Mouse (Mus musculus) forebrain, postnatal 0 days (tissue): ENCODE results near the gene Krtap3-1. TPM values are rescaled to one million over a fixed set of nuclear protein-coding genes. Genes with fewer than 3 reads are reported as not detected.

Source experiments
- ATAC-seq: fragments of 200-750 bp; cut with Nextera tagmentation; 2 replicates; pipeline ENCODE4 v1.8.0; 2017; ENCODE audit warnings: mild to moderate bottlenecking, moderate library complexity
- DNase-seq: peaks from one replicate; pipeline ENCODE4 v3.0.0-alpha.2; 2015
- H3K27ac ChIP-seq: fragments of 300-500 bp; sonication (generic); 2 replicates; pipeline ENCODE4 v1.5.1; 2014; ENCODE audit warnings: low read depth, mild to moderate bottlenecking, antibody characterized with exemption, low read length, moderate library complexity, mixed read lengths
- H3K27me3 ChIP-seq: fragments of 300-500 bp; sonication (generic); 2 replicates; pipeline ENCODE4 v1.6.1; 2014; ENCODE audit warnings: mild to moderate bottlenecking, low read length, mixed read lengths; ENCODE audit not compliant: insufficient read depth
- H3K36me3 ChIP-seq: fragments of 300-500 bp; sonication (generic); 2 replicates; pipeline ENCODE4 v1.6.1; 2014; ENCODE audit warnings: mild to moderate bottlenecking, moderate library complexity; ENCODE audit not compliant: insufficient read depth
- H3K4me1 ChIP-seq: fragments of 300-500 bp; sonication (generic); 2 replicates; pipeline ENCODE4 v1.6.1; 2014; ENCODE audit warnings: antibody characterized with exemption; ENCODE audit not compliant: insufficient read depth
- H3K4me2 ChIP-seq: fragments of 300-500 bp; sonication (generic); 2 replicates; pipeline ENCODE4 v1.6.1; 2014; ENCODE audit warnings: low read depth, mild to moderate bottlenecking, moderate library complexity
- H3K4me3 ChIP-seq: fragments of 300-500 bp; sonication (generic); 2 replicates; pipeline ENCODE4 v1.5.1; 2014; ENCODE audit warnings: low read depth, low read length, mixed read lengths
- H3K9ac ChIP-seq: fragments of 300-500 bp; sonication (generic); 2 replicates; pipeline ENCODE4 v1.6.1; 2014; ENCODE audit warnings: mild to moderate bottlenecking
- H3K9me3 ChIP-seq: fragments of 300-500 bp; sonication (generic); 2 replicates; pipeline ENCODE4 v1.6.1; 2016; ENCODE audit warnings: low read length
- CTCF ChIP-seq: sonication (generic); IDR thresholded peaks from 2 replicates; pipeline ENCODE4 v1.5.1; 2016; ENCODE audit warnings: antibody characterized with exemption, control low read depth, low read depth
- WGBS: fragments of 180-500 bp; shearing (Covaris S2); extraction: QIAGEN DNeasy Blood & Tissue Kit; methylation state at CpG from one replicate; pipeline ENCODE4 v1.1.7; 2014; 5-methylcytosine and 5-hydroxymethylcytosine counted together
- polyA plus RNA-seq: library from polyadenylated mRNA; unstranded; fragments of >200 nt; fragmentation: Nextera tagmentation; extraction: Ambion mirVana; gene quantifications from 2 replicates; pipeline ENCODE4 v1.2.1, GENCODE M21; 2015
- total RNA-seq: library from RNA; depleted of rRNA; stranded (reverse); fragments of >200 nt; gene quantifications from 2 replicates; pipeline ENCODE4 v1.2.3, GENCODE M21; 2014

Gene Krtap3-1
- total and polyA plus RNA-seq, 2 experiments from 2014 or later, result not detected

- Histone ChIP-seq H3K4me2 (no peak overlapping the region), H3K36me3 (no peaks in the 10 kb centered on the region), H3K4me3 (no peak overlapping the region), H3K27ac (no peak overlapping the region), H3K9me3 (no peaks in the 10 kb centered on the region), H3K4me1 (no peaks in the 10 kb centered on the region), H3K27me3 (no peaks in the 10 kb centered on the region), H3K9ac (no peak overlapping the region)
- no peak for TF ChIP-seq CTCF
- DNase-seq (peak; percentile 24), ATAC-seq (no peak)
- WGBS, result 59% methylated on average over 7 of the region's 7 CpGs
Observed at GRCm38 (mm10) chr11:99585096-99585495, 18.7 kb upstream of the Krtap3-1 start.

- H3K27me3 ChIP-seq, result no peaks in the 10 kb centered on the region
- H3K27ac ChIP-seq, result no peak within 1 kb of the TSS
- no peak for TF ChIP-seq CTCF
- H3K9ac ChIP-seq, result no peak within 1 kb of the TSS
- DNase-seq (no peak), ATAC-seq (no peak)
- 80% methylated on average over 5 of the region's 5 CpGs for WGBS
- H3K4me1 ChIP-seq, result no peaks in the 10 kb centered on the region
- H3K4me2 ChIP-seq, result no peak within 1 kb of the TSS
- no peaks in the 10 kb centered on the region for H3K36me3 ChIP-seq
- H3K9me3 ChIP-seq, result no peaks in the 10 kb centered on the region
- no peak within 1 kb of the TSS for H3K4me3 ChIP-seq
Observed at GRCm38 (mm10) chr11:99583245-99583704, 16.8 kb upstream of the Krtap3-1 start, which contains the start of gene Krtap1-4. TSS of gene Krtap1-4 (minus strand) at chr11:99583654.

- no peak overlapping the region for H3K4me2 ChIP-seq
- WGBS, result 65% methylated on average over 6 of the region's 6 CpGs
- no peaks in the 10 kb centered on the region for H3K9me3 ChIP-seq
- no peaks in the 10 kb centered on the region for H3K4me1 ChIP-seq
- ATAC-seq (no peak), DNase-seq (no peak)
- H3K27ac ChIP-seq, result no peak overlapping the region
- no peak overlapping the region for H3K9ac ChIP-seq
- H3K4me3 ChIP-seq, result no peak overlapping the region
- no peaks in the 10 kb centered on the region for H3K27me3 ChIP-seq
- H3K36me3 ChIP-seq, result no peaks in the 10 kb centered on the region
- TF ChIP-seq CTCF, result no peak
Observed at GRCm38 (mm10) chr11:99581564-99581963, 15.1 kb upstream of the Krtap3-1 start.

DNA sequence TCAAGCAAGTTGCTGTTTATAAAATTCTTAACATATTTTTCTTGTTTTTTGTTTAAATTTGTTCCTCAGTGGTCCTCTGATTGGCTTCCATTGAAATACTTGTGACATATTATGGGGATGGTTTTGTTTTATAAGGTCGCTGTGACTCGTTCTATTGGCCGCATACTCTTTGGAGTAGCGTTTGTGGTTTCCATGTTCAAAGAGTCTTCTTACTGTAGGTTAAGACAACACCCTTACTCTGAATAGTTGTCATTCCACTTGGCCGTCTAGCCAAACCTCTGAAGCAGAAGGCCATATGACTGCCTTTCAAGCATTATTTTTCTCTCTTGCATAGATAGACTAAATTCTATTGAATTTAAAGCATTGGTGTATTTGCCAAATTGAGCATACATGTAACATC, 14.6 kb upstream of the Krtap3-1 start:
- Histone ChIP-seq H3K9ac (no peak overlapping the region), H3K27me3 (no peaks in the 10 kb centered on the region), H3K4me1 (no peaks in the 10 kb centered on the region), H3K4me3 (no peak overlapping the region), H3K27ac (no peak overlapping the region), H3K9me3 (no peaks in the 10 kb centered on the region), H3K4me2 (no peak overlapping the region), H3K36me3 (no peaks in the 10 kb centered on the region)
- WGBS, result 88% methylated on average over 5 of the region's 5 CpGs
- ATAC-seq (no peak), DNase-seq (no peak)
- no peak for TF ChIP-seq CTCF

DNA sequence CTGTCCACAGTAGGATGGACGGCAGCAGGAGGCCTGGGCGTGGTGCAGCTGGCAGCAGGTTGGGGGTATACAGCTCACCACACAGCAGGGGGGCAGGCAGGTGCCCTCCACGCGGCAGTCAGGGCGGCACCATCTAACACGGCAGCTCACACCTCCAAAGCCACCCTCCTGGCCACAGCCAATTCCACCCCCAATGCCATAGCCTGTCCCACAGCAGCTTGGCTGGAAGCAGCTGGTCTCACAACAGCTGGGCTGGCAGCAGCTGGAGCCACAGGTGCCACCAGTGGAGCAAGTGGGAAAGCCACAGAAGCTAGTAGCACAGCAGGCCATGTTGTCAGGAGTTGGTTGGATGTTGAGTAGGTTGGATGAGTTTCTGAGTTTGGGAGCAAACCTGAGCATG, 14.2 kb upstream of the Krtap3-1 start, which contains the start of gene Krtap1-5:
TSS of gene Krtap1-5 (minus strand) at position 381 of the 400 bp plus-strand sequence.
- Histone ChIP-seq H3K4me1 (no peaks in the 10 kb centered on the region), H3K4me3 (no peak within 1 kb of the TSS), H3K36me3 (no peaks in the 10 kb centered on the region), H3K27ac (no peak within 1 kb of the TSS), H3K9me3 (no peaks in the 10 kb centered on the region), H3K9ac (no peak within 1 kb of the TSS), H3K4me2 (no peak within 1 kb of the TSS), H3K27me3 (no peaks in the 10 kb centered on the region)
- DNase-seq (no peak), ATAC-seq (no peak)
- 88% methylated on average over 6 of the region's 6 CpGs for WGBS
- no peak for TF ChIP-seq CTCF

- DNase-seq (peak; percentile 70), ATAC-seq (peak; percentile 76; the same call in 1 of the 2 replicates)
- Histone ChIP-seq H3K27me3 (no peaks in the 10 kb centered on the region), H3K9me3 (no peaks in the 10 kb centered on the region), H3K4me2 (peak overlapping the region; percentile 33; the same call in 1 of the 2 replicates), H3K9ac (no peak overlapping the region), H3K36me3 (no peaks in the 10 kb centered on the region), H3K27ac (no peak overlapping the region), H3K4me1 (no peaks in the 10 kb centered on the region), H3K4me3 (no peak overlapping the region)
- 7% methylated on average over 7 of the region's 7 CpGs for WGBS
- peak; percentile 84 for TF ChIP-seq CTCF
Observed at GRCm38 (mm10) chr11:99574106-99574505, 7.7 kb upstream of the Krtap3-1 start.

- Histone ChIP-seq H3K27me3 (no peaks in the 10 kb centered on the region), H3K4me2 (no peak overlapping the region), H3K9ac (no peak overlapping the region), H3K36me3 (no peaks in the 10 kb centered on the region), H3K9me3 (no peaks in the 10 kb centered on the region), H3K27ac (no peak overlapping the region), H3K4me3 (no peak overlapping the region), H3K4me1 (no peaks in the 10 kb centered on the region)
- TF ChIP-seq CTCF, result no peak
- WGBS, result 24% methylated on average over 4 of the region's 4 CpGs
- DNase-seq, result no peak
- ATAC-seq, result no peak
Observed at GRCm38 (mm10) chr11:99573164-99573563, 6.7 kb upstream of the Krtap3-1 start.
